Mouse (Mus musculus): ENCODE data around the gene Paxip1.

Gene Paxip1

GRCm38 (mm10) chr5:27731392-27731791 is 60.1 kb downstream of the Paxip1 start:
- DNase-seq (ENCODE audit: extremely low read depth, insufficient read length, low spot score): no peak

- no peak for DNase-seq (ENCODE audit: extremely low read depth, insufficient read length, low spot score)
Measured at GRCm38 (mm10) chr5:27730666-27731065, 60.8 kb downstream of the Paxip1 start.

- DNase-seq (ENCODE audit: extremely low read depth, insufficient read length, low spot score): no peak
Measured at GRCm38 (mm10) chr5:27724460-27724859, 67.0 kb downstream of the Paxip1 start.

GRCm38 (mm10) chr5:27719311-27719710 is 72.2 kb downstream of the Paxip1 start:
- DNase-seq (ENCODE audit: extremely low read depth, insufficient read length, low spot score): no peak

GRCm38 (mm10) chr5:27717301-27717700 is 74.2 kb downstream of the Paxip1 start:
- no peak for DNase-seq (ENCODE audit: extremely low read depth, insufficient read length, low spot score)

GRCm38 (mm10) chr5:27716026-27716425 is 75.5 kb downstream of the Paxip1 start:
- peak; percentile 9 for DNase-seq (ENCODE audit: extremely low read depth, insufficient read length, low spot score)

- DNase-seq (ENCODE audit: extremely low read depth, insufficient read length, low spot score): no peak
Measured at GRCm38 (mm10) chr5:27714356-27714755, 77.1 kb downstream of the Paxip1 start.

GRCm38 (mm10) chr5:27711461-27712192 is 79.9 kb downstream of the Paxip1 start:
- no peak for DNase-seq (ENCODE audit: extremely low read depth, insufficient read length, low spot score)

GRCm38 (mm10) chr5:27708209-27708608 is 83.3 kb downstream of the Paxip1 start:
- DNase-seq (ENCODE audit: extremely low read depth, insufficient read length, low spot score): no peak

GRCm38 (mm10) chr5:27707283-27707682 is 84.2 kb downstream of the Paxip1 start:
- DNase-seq (ENCODE audit: extremely low read depth, insufficient read length, low spot score): no peak

GRCm38 (mm10) chr5:27706551-27706950 is 84.9 kb downstream of the Paxip1 start:
- no peak for DNase-seq (ENCODE audit: extremely low read depth, insufficient read length, low spot score)

GRCm38 (mm10) chr5:27705020-27705419 is 86.5 kb downstream of the Paxip1 start:
- no peak for DNase-seq (ENCODE audit: extremely low read depth, insufficient read length, low spot score)

GRCm38 (mm10) chr5:27702482-27702881 is 89.0 kb downstream of the Paxip1 start:
- no peak for DNase-seq (ENCODE audit: extremely low read depth, insufficient read length, low spot score)
